Mouse (Mus musculus) gastrocnemius, adult 8-10 months (tissue): ENCODE measurements around the gene Mrm2. TPM values are rescaled to one million over a fixed set of nuclear protein-coding genes. Genes with fewer than 3 reads are reported as not detected.
"Not testable (repeated sequence)": the region's sequence is repeated elsewhere in the genome, so short reads cannot be mapped to it uniquely, and the experiment has no call there.

Experiments used
- DNase-seq, 2 experiments: peaks; one replicate each; pipeline ENCODE4 v3.0.0; 2022; ENCODE audit warnings: low spot score in 2 of 2
- total RNA-seq, 4 experiments: library from RNA; stranded (reverse); gene quantifications; 2 replicates each; pipeline ENCODE4 v1.2.4; 2022

The Mrm2 gene
- total RNA-seq, result 1 to 10 TPM; 6.2 to 7.6 (median 7.0) TPM

- peak; percentile 59 to 71 for DNase-seq
Observed at GRCm38 (mm10) chr5:140331615-140332512, at the start of gene Mrm2. Mrm2 (minus strand) TSS chr5:140331898.

GRCm38 (mm10) chr5:140381156-140381555 is 49.5 kb upstream of the Mrm2 start:
- DNase-seq, result no peak

- no peak for DNase-seq
Observed at GRCm38 (mm10) chr5:140379299-140379698, 47.6 kb upstream of the Mrm2 start.

GRCm38 (mm10) chr5:140378121-140378853 is 46.6 kb upstream of the Mrm2 start:
- no peak for DNase-seq

GRCm38 (mm10) chr5:140375249-140375829 is 43.6 kb upstream of the Mrm2 start:
- DNase-seq, result no peak

- DNase-seq, result no peak
Observed at GRCm38 (mm10) chr5:140374226-140374625, 42.5 kb upstream of the Mrm2 start.

GRCm38 (mm10) chr5:140373711-140374110 is 42.0 kb upstream of the Mrm2 start:
- DNase-seq, result no peak

- no peak for DNase-seq
Observed at GRCm38 (mm10) chr5:140371671-140372070, 40.0 kb upstream of the Mrm2 start.

GRCm38 (mm10) chr5:140370446-140371254 is 39.0 kb upstream of the Mrm2 start:
- no peak for DNase-seq

- no peak for DNase-seq
Observed at GRCm38 (mm10) chr5:140369466-140369865, 37.8 kb upstream of the Mrm2 start.

- no peak for DNase-seq
Observed at GRCm38 (mm10) chr5:140368926-140369325, 37.2 kb upstream of the Mrm2 start.

- DNase-seq, result not testable (repeated sequence)
Observed at GRCm38 (mm10) chr5:140368126-140368525, 36.4 kb upstream of the Mrm2 start.

- no peak for DNase-seq
Observed at GRCm38 (mm10) chr5:140364415-140364814, 32.7 kb upstream of the Mrm2 start.

- no peak for DNase-seq
Observed at GRCm38 (mm10) chr5:140359930-140360674, 28.4 kb upstream of the Mrm2 start.

- DNase-seq, result no peak
Observed at GRCm38 (mm10) chr5:140357466-140357865, 25.8 kb upstream of the Mrm2 start.

GRCm38 (mm10) chr5:140355934-140356333 is 24.2 kb upstream of the Mrm2 start:
- DNase-seq, result no peak

GRCm38 (mm10) chr5:140352352-140352751 is 20.7 kb upstream of the Mrm2 start:
- no peak for DNase-seq

GRCm38 (mm10) chr5:140350731-140351497 is 19.2 kb upstream of the Mrm2 start:
- no peak for DNase-seq

GRCm38 (mm10) chr5:140349882-140350281 is 18.2 kb upstream of the Mrm2 start:
- no peak for DNase-seq

GRCm38 (mm10) chr5:140346050-140346449 is 14.4 kb upstream of the Mrm2 start:
- no peak for DNase-seq
